Mouse (Mus musculus) adrenal gland, adult (tissue): Measurements from ENCODE around the gene Sipa1.
"Not testable (repeated sequence)": the region's sequence is repeated elsewhere in the genome, so short reads cannot be mapped to it uniquely, and the experiment has no call there.

Experiments used
- DNase-seq, 2 experiments: peaks; one replicate each; pipeline ENCODE4 v3.0.0; 2022 to 2023; ENCODE audit warnings: low spot score in 1 of 2; ENCODE audit not compliant: inconsistent age in 2 of 2

Sipa1 gene

GRCm38 (mm10) chr19:5686954-5687353 is 23.4 kb upstream of the Sipa1 start:
- not testable (repeated sequence) for DNase-seq

- DNase-seq, result no peak
Measured at GRCm38 (mm10) chr19:5686437-5686836, 22.9 kb upstream of the Sipa1 start.

- DNase-seq, result no peak
Measured at GRCm38 (mm10) chr19:5685861-5686260, 22.4 kb upstream of the Sipa1 start.

- DNase-seq, result no peak
Measured at GRCm38 (mm10) chr19:5685431-5685830, 21.9 kb upstream of the Sipa1 start.

GRCm38 (mm10) chr19:5684985-5685384 is 21.5 kb upstream of the Sipa1 start:
- DNase-seq, result no peak

- DNase-seq, result no peak
Measured at GRCm38 (mm10) chr19:5684236-5684635, 20.7 kb upstream of the Sipa1 start.

- DNase-seq, result peak; percentile 80 to 88
Measured at GRCm38 (mm10) chr19:5680432-5680831, 16.9 kb upstream of the Sipa1 start.

GRCm38 (mm10) chr19:5668372-5668771 is 4.9 kb upstream of the Sipa1 start:
- DNase-seq, result peak in 1 of 2 experiments; percentile 71

- no peak for DNase-seq
Measured at GRCm38 (mm10) chr19:5666386-5666785, 2.9 kb upstream of the Sipa1 start.

GRCm38 (mm10) chr19:5665465-5665864 is 2.0 kb upstream of the Sipa1 start:
- no peak for DNase-seq

GRCm38 (mm10) chr19:5664669-5665257 is 1.3 kb upstream of the Sipa1 start:
- no peak for DNase-seq

- no peak for DNase-seq
Measured at GRCm38 (mm10) chr19:5662310-5662709, 1.2 kb downstream of the Sipa1 start.

GRCm38 (mm10) chr19:5660942-5661751 is 2.4 kb downstream of the Sipa1 start:
- peak; percentile 54 to 79 for DNase-seq

- DNase-seq, result no peak
Measured at GRCm38 (mm10) chr19:5654720-5655298, 8.7 kb downstream of the Sipa1 start.

- peak; percentile 63 to 81 for DNase-seq
Measured at GRCm38 (mm10) chr19:5653969-5654719, 9.4 kb downstream of the Sipa1 start.

GRCm38 (mm10) chr19:5652570-5652969 is 10.9 kb downstream of the Sipa1 start:
- no peak for DNase-seq

- no peak for DNase-seq
Measured at GRCm38 (mm10) chr19:5651502-5652274, 11.8 kb downstream of the Sipa1 start.

GRCm38 (mm10) chr19:5649298-5649741 is 14.2 kb downstream of the Sipa1 start:
- no peak for DNase-seq

GRCm38 (mm10) chr19:5648401-5649297 is 14.9 kb downstream of the Sipa1 start:
- DNase-seq, result peak; percentile 91 to 96

- DNase-seq, result peak in 1 of 2 experiments; percentile 34
Measured at GRCm38 (mm10) chr19:5647791-5648190, 15.7 kb downstream of the Sipa1 start.
